Mouse (Mus musculus) erythroblast, embryonic 14.5 days (primary cell): ENCODE measurements around the gene Erf. TPM values are rescaled to one million over a fixed set of nuclear protein-coding genes. Genes with fewer than 3 reads are reported as not detected.

Source experiments
- H3K27me3 ChIP-seq: 2 replicates; pipeline ENCODE4 v1.6.1; 2012; ENCODE audit warnings: inconsistent platforms; ENCODE audit not compliant: control insufficient read depth
- H3K36me3 ChIP-seq: 2 replicates; pipeline ENCODE4 v1.6.1; 2012; ENCODE audit warnings: mild to moderate bottlenecking, inconsistent platforms; ENCODE audit not compliant: control insufficient read depth
- H3K4me1 ChIP-seq: 2 replicates; pipeline ENCODE4 v1.6.1; 2012; ENCODE audit warnings: inconsistent platforms; ENCODE audit not compliant: control insufficient read depth
- H3K4me3 ChIP-seq: replicated peaks from 2 replicates; pipeline ENCODE3; 2012; ENCODE audit warnings: moderate library complexity, mild to moderate bottlenecking, inconsistent platforms
- H3K9me3 ChIP-seq: 2 replicates; pipeline ENCODE4 v1.6.1; 2012; ENCODE audit warnings: low read length, inconsistent platforms, mixed read lengths; ENCODE audit not compliant: control insufficient read depth
- GATA1 ChIP-seq: IDR thresholded peaks from 2 replicates; pipeline ENCODE4 v1.6.1; 2012; ENCODE audit warnings: low read length, inconsistent platforms, mixed read lengths
- TAL1 ChIP-seq: IDR thresholded peaks from 3 replicates; pipeline ENCODE4 v1.6.1; 2012; ENCODE audit warnings: low read length, inconsistent platforms, mixed read lengths
- polyA plus RNA-seq: library from polyadenylated mRNA; stranded (reverse); fragments of >175 nt; gene quantifications from 2 replicates; pipeline ENCODE4 v1.2.3, GENCODE M21; 2012

The Erf gene
- polyA plus RNA-seq, 1 experiment: 3.2 TPM

- Histone ChIP-seq H3K27me3 (no peaks in the 10 kb centered on the region), H3K36me3 (peaks cover 100% of the 10 kb centered on the region), H3K4me1 (peaks cover 78% of the 10 kb centered on the region), H3K4me3 (no peak overlapping the region), H3K9me3 (no peaks in the 10 kb centered on the region)
- TF ChIP-seq TAL1: no peak
These were observed 44.3 kb downstream of the Erf start for GRCm38 (mm10) chr7:25206094-25206830.

DNA sequence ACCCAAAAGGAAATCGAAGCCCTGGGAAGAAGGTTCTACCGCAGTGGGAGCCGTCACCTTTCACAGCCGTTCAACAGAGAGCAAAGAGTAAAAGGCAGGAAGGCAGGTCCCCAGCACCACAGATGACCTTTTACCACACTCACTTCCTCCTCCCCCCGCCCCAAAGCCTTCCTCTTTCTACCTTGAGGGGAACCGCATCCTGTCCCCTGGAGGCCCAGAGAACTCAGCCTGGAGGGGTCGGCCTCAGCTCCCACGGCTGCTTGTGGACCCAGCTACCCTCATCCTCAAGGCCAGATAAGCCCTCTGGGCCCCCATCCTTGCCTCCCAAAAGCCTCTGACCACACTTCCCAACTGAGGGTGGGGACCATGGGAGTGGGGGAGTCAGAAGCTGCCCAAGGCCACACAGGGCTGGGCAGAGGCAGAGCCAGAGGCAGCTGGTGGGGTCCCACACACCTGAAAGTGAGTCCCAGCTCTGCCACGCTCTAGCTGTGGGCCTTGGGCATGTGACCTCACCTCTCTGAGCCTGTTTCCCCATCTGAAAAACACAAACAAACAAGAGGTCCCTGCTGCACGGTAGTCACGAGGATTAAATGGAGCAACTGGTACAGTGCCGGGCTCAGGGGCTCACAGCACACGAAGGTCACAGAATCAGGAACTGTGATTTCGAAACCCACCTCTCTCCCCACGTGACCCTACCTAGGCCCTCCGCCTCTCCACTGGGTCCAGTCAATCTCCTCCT lies 45.0 kb downstream of the Erf start:
- H3K4me1 ChIP-seq: peaks cover 73% of the 10 kb centered on the region
- TF ChIP-seq GATA1: no peak
- TF ChIP-seq TAL1: no peak
- H3K27me3 ChIP-seq: no peaks in the 10 kb centered on the region
- no peaks in the 10 kb centered on the region for H3K9me3 ChIP-seq
- no peak overlapping the region for H3K4me3 ChIP-seq
- peaks cover 100% of the 10 kb centered on the region for H3K36me3 ChIP-seq

GRCm38 (mm10) chr7:25203624-25204023 lies 46.9 kb downstream of the Erf start:
- H3K4me3 ChIP-seq: no peak overlapping the region
- H3K36me3 ChIP-seq: peaks cover 95% of the 10 kb centered on the region

DNA sequence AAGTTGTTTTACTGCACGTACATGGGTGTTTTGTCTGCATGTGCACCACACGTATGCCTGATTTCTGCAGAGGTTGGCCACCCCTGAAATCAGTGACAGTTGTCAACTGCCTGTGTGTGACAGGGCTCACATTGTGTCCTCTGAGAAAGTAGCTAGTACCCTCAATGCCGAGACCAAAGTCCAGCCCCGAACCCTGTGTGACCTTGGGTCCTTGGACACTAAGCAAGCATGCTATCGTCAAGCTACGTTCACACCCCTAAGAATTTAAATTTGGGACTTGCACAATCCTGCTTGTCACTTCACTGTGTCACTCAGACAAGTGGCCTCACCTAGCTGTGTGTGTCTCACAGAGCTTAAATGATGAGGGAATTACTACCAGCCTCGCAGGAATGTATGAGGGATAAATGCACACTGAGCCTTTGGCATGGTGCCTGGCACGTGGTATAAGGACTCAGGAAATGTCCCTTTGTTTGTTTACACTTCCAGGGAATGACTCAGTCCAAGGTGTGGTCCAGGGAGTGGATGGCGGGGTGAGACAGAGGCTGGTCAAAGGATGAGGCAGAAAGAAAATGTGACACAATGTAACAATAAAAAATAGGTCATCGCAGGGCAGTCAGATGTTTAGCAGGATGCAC lies 53.1 kb downstream of the Erf start:
- H3K9me3 ChIP-seq: no peaks in the 10 kb centered on the region
- no peaks in the 10 kb centered on the region for H3K27me3 ChIP-seq
- H3K4me1 ChIP-seq: peaks cover 60% of the 10 kb centered on the region
- H3K4me3 ChIP-seq: no peak overlapping the region
- H3K36me3 ChIP-seq: peaks cover 38% of the 10 kb centered on the region
- TF ChIP-seq TAL1 (no peak), GATA1 (no peak)

More at GRCm38 (mm10) chr7:25203624-25204023, 46.9 kb downstream of the Erf start:
- no peaks in the 10 kb centered on the region for H3K27me3 ChIP-seq
- TF ChIP-seq TAL1: no peak
- TF ChIP-seq GATA1: no peak
- H3K9me3 ChIP-seq: no peaks in the 10 kb centered on the region
- peaks cover 61% of the 10 kb centered on the region for H3K4me1 ChIP-seq

GRCm38 (mm10) chr7:25196107-25196506 lies 54.5 kb downstream of the Erf start:
- peaks cover 24% of the 10 kb centered on the region for H3K36me3 ChIP-seq
- no peaks in the 10 kb centered on the region for H3K9me3 ChIP-seq
- no peaks in the 10 kb centered on the region for H3K27me3 ChIP-seq
- no peak overlapping the region for H3K4me3 ChIP-seq
- peaks cover 61% of the 10 kb centered on the region for H3K4me1 ChIP-seq
- TF ChIP-seq TAL1 (no peak), GATA1 (no peak)

DNA sequence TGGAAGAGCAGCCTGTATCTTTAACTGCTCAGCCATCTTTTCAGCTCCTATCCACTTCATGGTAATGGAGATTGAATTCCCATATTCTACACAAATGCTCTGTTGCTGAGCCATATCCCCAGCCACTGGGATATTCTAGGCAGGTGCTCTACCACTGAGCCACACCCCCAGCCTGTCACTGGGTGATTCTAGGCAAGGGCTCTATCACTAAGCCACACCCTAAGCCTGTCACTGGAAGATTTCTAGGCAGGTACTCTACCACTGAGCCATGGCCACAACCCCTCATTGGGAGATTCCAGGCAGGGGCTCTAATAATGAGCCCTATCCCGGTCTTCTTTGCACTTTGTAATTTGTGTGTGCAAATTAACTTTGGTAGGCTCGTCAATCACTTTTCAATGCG lies 55.4 kb downstream of the Erf start:
- peaks cover 65% of the 10 kb centered on the region for H3K4me1 ChIP-seq
- no peaks in the 10 kb centered on the region for H3K9me3 ChIP-seq
- H3K27me3 ChIP-seq: no peaks in the 10 kb centered on the region
- TF ChIP-seq TAL1 (peak; percentile 59; the same call in 2 of the 3 replicates), GATA1 (peak; percentile 31; the same call in 1 of the 2 replicates)
- H3K36me3 ChIP-seq: peaks cover 15% of the 10 kb centered on the region
- peak overlapping the region; percentile 23 for H3K4me3 ChIP-seq

Other genes with a start within 250 kb of the Erf start
- gene Atp1a3, start 244.8 kb downstream of the Erf start, polyA plus RNA-seq: 0.10 and 0.11 TPM in 2 replicates
- 0.82 and 0.91 TPM in 2 replicates for gene Grik5, start 178.4 kb downstream of the Erf start, polyA plus RNA-seq
- 3.0 and 3.4 TPM in 2 replicates for gene Zfp574, start 178.2 kb downstream of the Erf start, polyA plus RNA-seq
- gene Pou2f2, start 71.0 kb downstream of the Erf start, polyA plus RNA-seq: 0.29 and 0.33 TPM in 2 replicates
- gene Dedd2, start 30.1 kb downstream of the Erf start, polyA plus RNA-seq: 50.4 and 51.9 TPM in 2 replicates
- gene Zfp526, start 29.3 kb downstream of the Erf start, polyA plus RNA-seq: 1.1 and 1.5 TPM in 2 replicates
- 30.9 and 31.8 TPM in 2 replicates for gene Gsk3a, start 12.9 kb downstream of the Erf start, polyA plus RNA-seq
- 47.3 and 55.9 TPM in 2 replicates for gene Cic, start 16.9 kb upstream of the Erf start, polyA plus RNA-seq
- 1.2 TPM in 2 replicates for gene Pafah1b3, start 47.2 kb upstream of the Erf start, polyA plus RNA-seq
- not detected in 2 replicates for gene Prr19, start 50.6 kb upstream of the Erf start, polyA plus RNA-seq
- not detected in 2 replicates for gene Tmem145, start 55.3 kb upstream of the Erf start, polyA plus RNA-seq
- 0.03 and 0.16 TPM in 2 replicates for gene Megf8, start 66.4 kb upstream of the Erf start, polyA plus RNA-seq
- not detected in 2 replicates for gene Cnfn, start 119.0 kb upstream of the Erf start, polyA plus RNA-seq
- gene Lipe, start 147.9 kb upstream of the Erf start, polyA plus RNA-seq: 0.22 and 0.32 TPM in 2 replicates
- not detected in 2 replicates for gene Cxcl17, start 162.1 kb upstream of the Erf start, polyA plus RNA-seq
- gene Ceacam1, start 226.8 kb upstream of the Erf start, polyA plus RNA-seq: 0.01 TPM in 1 of 2 replicates, not detected in the other